Mouse (Mus musculus): ENCODE results near the gene Kdsr.
A peak's percentile ranks its signal among the peaks of the same experiment; 100 is the strongest.

The Kdsr gene

GRCm38 (mm10) chr1:106692599-106692998 is 66.9 kb downstream of the Kdsr start:
- no peak for DNase-seq

DNA sequence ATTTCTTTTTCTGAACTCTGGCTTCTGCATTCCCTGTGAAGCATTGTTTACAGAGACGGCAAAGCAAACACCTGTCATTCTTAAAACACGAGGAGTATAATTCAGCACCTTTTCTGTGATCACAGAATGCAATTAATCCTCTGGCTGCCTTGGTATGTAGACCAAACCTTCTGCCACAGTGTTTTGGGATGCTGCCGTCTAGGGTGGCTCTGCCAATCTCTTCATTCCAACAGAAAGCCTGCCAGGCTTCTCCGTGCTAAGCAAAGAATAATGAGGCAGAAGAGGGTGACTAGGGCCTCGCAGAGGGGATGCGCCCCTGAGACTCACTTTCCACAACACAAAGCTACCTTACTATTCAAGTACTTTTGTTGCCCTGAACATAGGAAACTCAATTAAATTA is 68.6 kb downstream of the Kdsr start:
- peak; percentile 32 to 54 for DNase-seq

- no peak for DNase-seq
Observed at GRCm38 (mm10) chr1:106688161-106688516, 71.4 kb downstream of the Kdsr start.

GRCm38 (mm10) chr1:106687435-106688160 is 71.9 kb downstream of the Kdsr start:
- no peak for DNase-seq

DNA sequence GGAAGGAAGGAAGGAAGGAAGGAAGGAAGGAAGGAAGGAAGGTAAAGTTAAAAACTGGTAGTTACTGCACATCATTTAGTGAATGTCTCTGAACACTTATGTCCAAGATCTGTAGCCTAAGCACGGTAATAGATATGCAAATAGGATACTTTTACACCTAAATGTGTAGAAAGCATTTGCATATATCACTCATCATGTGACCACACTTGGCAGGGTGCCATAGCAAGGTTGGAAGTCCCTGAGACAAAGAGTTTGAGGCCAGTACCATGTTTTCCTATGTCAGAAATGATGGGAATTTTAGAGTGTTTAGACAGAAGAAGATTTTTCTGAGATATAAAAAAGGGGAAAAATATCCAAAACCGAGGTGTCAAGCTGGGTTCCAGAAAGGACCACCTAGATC is 73.8 kb downstream of the Kdsr start:
- no peak for DNase-seq

DNA sequence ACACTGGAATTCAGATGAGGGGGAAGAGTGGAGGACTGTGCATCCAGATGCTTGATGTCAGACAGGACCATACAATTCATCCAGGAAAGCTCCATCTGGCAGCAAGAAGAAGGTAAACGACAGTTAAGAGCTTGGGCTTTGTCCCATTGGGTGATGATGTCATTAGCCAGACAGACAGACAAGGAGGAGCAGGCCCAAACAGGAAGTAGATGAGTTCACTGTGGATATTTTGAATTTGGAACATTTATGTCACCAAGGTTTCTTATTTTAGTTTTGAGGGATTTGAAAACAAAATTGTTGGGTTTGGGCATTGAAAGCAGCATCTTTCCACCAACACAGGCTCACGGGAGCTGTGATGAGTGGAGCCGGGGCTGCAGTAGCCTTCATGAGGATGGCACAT is 75.0 kb downstream of the Kdsr start:
- DNase-seq: no peak

DNA sequence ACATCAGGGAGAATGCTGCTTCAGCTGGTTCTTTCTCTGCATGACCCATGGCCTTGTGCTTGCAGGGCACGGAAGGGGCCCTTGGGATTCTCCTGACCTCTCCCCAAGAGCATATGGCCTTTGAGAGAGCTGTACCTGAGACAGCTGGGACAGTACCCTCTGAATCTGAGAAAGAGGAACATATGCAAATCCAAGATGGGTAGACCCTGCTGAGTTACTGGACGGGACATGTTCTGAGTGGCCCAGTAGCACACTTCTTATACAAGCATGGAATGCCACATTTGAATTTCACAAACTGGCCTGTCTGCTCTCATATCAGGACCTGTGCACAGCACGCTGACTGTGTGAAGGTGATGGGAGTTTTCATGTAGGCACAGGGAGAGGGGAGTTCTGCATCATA is 76.7 kb downstream of the Kdsr start:
- DNase-seq: no peak

DNA sequence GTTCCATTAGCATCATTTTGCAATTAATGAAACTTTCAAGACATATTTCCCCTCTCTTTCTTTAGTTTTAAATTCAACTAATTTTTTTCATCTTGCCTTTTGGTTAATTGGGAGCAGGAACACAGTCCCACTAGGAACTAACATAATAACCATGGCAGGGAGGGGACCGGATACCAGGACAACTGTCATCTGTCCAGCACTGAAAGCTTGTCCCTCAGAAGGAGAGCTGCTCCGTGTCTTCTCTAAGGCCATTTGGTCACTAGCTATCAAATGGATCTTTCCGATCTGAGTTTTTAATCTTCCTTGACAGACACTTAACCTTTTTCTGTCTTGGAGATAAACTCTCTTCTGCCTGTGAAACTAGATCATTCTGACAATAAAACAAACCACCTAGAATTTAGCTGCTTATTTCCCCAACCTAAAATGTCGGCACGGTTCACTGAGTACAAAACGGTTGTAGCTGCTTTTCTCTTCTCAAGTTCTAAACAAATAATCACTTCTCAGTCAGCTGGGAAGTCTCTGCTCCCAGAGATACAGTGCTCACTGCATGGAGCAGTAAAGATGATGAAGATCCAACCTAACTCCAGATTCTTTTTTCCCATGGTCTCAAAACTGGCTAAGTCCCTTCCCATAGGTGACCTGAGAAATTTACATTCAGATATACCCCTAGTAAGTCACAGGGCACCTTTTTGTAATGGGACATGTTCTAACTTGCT is 79.6 kb downstream of the Kdsr start:
- DNase-seq: no peak

GRCm38 (mm10) chr1:106678060-106678478 is 81.5 kb downstream of the Kdsr start:
- no peak for DNase-seq

All from cerebellum, postnatal 25 days (tissue).